Mouse (Mus musculus) forebrain, postnatal 0 days (tissue): ENCODE measurements around the gene Zfand2b. TPM values are rescaled to one million over a fixed set of nuclear protein-coding genes. Genes with fewer than 3 reads are reported as not detected.

ENCODE experiments used
- ATAC-seq: fragments of 200-750 bp; cut with Nextera tagmentation; 2 replicates; pipeline ENCODE4 v1.8.0; 2017; ENCODE audit warnings: mild to moderate bottlenecking, moderate library complexity
- DNase-seq: peaks from one replicate; pipeline ENCODE4 v3.0.0-alpha.2; 2015
- H3K27ac ChIP-seq: fragments of 300-500 bp; sonication (generic); 2 replicates; pipeline ENCODE4 v1.5.1; 2014; ENCODE audit warnings: low read depth, mild to moderate bottlenecking, antibody characterized with exemption, low read length, moderate library complexity, mixed read lengths
- H3K27me3 ChIP-seq: fragments of 300-500 bp; sonication (generic); 2 replicates; pipeline ENCODE4 v1.6.1; 2014; ENCODE audit warnings: mild to moderate bottlenecking, low read length, mixed read lengths; ENCODE audit not compliant: insufficient read depth
- H3K36me3 ChIP-seq: fragments of 300-500 bp; sonication (generic); 2 replicates; pipeline ENCODE4 v1.6.1; 2014; ENCODE audit warnings: mild to moderate bottlenecking, moderate library complexity; ENCODE audit not compliant: insufficient read depth
- H3K4me1 ChIP-seq: fragments of 300-500 bp; sonication (generic); 2 replicates; pipeline ENCODE4 v1.6.1; 2014; ENCODE audit warnings: antibody characterized with exemption; ENCODE audit not compliant: insufficient read depth
- H3K4me2 ChIP-seq: fragments of 300-500 bp; sonication (generic); 2 replicates; pipeline ENCODE4 v1.6.1; 2014; ENCODE audit warnings: low read depth, mild to moderate bottlenecking, moderate library complexity
- H3K4me3 ChIP-seq: fragments of 300-500 bp; sonication (generic); 2 replicates; pipeline ENCODE4 v1.5.1; 2014; ENCODE audit warnings: low read depth, low read length, mixed read lengths
- H3K9ac ChIP-seq: fragments of 300-500 bp; sonication (generic); 2 replicates; pipeline ENCODE4 v1.6.1; 2014; ENCODE audit warnings: mild to moderate bottlenecking
- H3K9me3 ChIP-seq: fragments of 300-500 bp; sonication (generic); 2 replicates; pipeline ENCODE4 v1.6.1; 2016; ENCODE audit warnings: low read length
- CTCF ChIP-seq: sonication (generic); IDR thresholded peaks from 2 replicates; pipeline ENCODE4 v1.5.1; 2016; ENCODE audit warnings: antibody characterized with exemption, control low read depth, low read depth
- WGBS: fragments of 180-500 bp; shearing (Covaris S2); extraction: QIAGEN DNeasy Blood & Tissue Kit; methylation state at CpG from one replicate; pipeline ENCODE4 v1.1.7; 2014; 5-methylcytosine and 5-hydroxymethylcytosine counted together
- polyA plus RNA-seq: library from polyadenylated mRNA; unstranded; fragments of >200 nt; fragmentation: Nextera tagmentation; extraction: Ambion mirVana; gene quantifications from 2 replicates; pipeline ENCODE4 v1.2.1, GENCODE M21; 2015
- total RNA-seq: library from RNA; depleted of rRNA; stranded (reverse); fragments of >200 nt; gene quantifications from 2 replicates; pipeline ENCODE4 v1.2.3, GENCODE M21; 2014

Zfand2b gene
- total and polyA plus RNA-seq, 2 experiments from 2014 or later: 33.1 to 44.9 TPM

DNA sequence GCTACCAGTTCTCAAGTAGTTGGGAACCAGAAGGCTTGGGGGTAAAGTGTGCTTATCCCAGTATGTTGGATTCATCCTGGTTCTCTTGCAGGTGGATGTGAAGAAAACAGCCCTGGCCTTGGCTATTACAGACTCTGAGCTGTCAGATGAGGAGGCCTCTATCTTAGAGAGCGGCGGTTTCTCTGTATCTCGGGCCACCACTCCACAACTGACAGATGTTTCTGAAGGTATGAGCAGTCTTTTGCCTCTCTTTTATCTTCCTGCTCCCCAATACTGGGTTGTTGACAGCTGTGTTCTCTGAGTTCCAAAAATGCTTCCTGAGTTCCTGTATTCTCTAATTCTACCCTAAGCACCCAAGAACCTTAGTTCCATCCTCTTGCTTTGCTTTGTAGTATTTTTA is 22.9 kb upstream of the Zfand2b start:
- Histone ChIP-seq H3K4me2 (no peak overlapping the region), H3K9me3 (no peaks in the 10 kb centered on the region), H3K4me3 (no peak overlapping the region), H3K36me3 (peaks cover 37% of the 10 kb centered on the region), H3K9ac (no peak overlapping the region), H3K27me3 (no peaks in the 10 kb centered on the region), H3K4me1 (peaks cover 12% of the 10 kb centered on the region), H3K27ac (no peak overlapping the region)
- 98% methylated on average over 3 of the region's 3 CpGs for WGBS
- TF ChIP-seq CTCF: no peak
- ATAC-seq (no peak), DNase-seq (no peak)

DNA sequence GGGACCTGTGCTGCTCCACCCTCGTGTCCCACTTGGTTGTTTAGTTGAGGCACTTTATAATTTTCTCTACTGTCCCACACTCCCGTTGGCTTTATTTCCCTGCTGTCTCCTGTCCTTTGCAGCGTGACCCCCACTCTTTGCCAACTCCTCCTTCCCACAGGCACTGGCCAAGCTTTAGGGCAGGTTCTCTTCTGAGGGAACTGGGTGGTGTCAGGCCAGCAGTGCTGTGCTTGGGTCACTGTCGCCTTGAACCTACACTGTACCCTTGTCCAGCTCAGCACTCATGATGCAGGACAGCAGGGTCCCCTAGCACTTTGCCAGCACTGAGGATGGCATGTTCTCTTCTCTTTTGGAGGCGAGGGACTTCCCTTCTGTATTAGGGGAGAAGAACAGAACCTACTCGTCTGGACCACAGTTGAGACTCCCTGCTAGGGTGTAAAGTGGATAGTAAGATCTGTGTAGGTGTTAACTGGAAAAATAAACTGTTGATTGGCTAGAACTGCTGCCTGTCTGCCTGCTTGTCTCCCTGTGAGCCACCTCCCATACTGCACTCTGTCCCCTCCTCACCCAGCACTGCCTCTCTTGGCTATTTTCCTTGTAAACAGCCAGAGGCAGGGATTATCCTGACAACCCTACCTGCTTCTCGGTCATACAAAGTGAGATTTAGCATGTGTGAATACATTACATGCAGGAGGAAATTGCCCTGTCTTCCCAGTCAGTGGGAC is 20.9 kb upstream of the Zfand2b start:
- Histone ChIP-seq H3K4me1 (peaks cover 6% of the 10 kb centered on the region), H3K4me3 (no peak overlapping the region), H3K36me3 (peaks cover 37% of the 10 kb centered on the region), H3K27me3 (no peaks in the 10 kb centered on the region), H3K27ac (no peak overlapping the region), H3K4me2 (no peak overlapping the region), H3K9ac (no peak overlapping the region), H3K9me3 (no peaks in the 10 kb centered on the region)
- WGBS: 87% methylated on average over 7 of the region's 7 CpGs
- TF ChIP-seq CTCF: no peak
- ATAC-seq (no peak), DNase-seq (no peak)

DNA sequence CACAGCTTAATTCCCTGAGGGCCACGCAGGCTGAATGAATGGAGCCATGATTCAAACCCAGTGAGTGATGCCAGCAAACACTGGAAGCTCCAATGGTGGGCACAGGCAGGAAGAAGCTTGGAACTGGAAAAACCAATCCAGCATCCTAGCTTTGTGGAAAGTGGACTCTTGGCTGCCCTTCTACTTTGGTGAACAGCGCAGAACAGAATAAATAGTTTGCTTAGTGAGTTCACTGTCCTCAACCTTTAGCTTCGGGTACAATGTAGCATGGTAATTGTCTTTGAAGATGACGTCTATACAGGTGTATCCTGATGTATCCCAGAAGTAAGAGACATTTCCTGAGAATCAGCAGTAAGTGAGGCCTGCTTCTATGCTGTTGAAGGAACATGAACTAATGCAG is 19.7 kb upstream of the Zfand2b start:
- H3K4me1 ChIP-seq: peaks cover 3% of the 10 kb centered on the region
- H3K36me3 ChIP-seq: peaks cover 37% of the 10 kb centered on the region
- H3K27ac ChIP-seq: no peak overlapping the region
- H3K27me3 ChIP-seq: no peaks in the 10 kb centered on the region
- H3K9me3 ChIP-seq: no peaks in the 10 kb centered on the region
- no peak overlapping the region for H3K4me3 ChIP-seq
- H3K4me2 ChIP-seq: no peak overlapping the region
- WGBS: 88% methylated on average over 4 of the region's 4 CpGs
- no peak for TF ChIP-seq CTCF
- H3K9ac ChIP-seq: no peak overlapping the region
- ATAC-seq (no peak), DNase-seq (no peak)

DNA sequence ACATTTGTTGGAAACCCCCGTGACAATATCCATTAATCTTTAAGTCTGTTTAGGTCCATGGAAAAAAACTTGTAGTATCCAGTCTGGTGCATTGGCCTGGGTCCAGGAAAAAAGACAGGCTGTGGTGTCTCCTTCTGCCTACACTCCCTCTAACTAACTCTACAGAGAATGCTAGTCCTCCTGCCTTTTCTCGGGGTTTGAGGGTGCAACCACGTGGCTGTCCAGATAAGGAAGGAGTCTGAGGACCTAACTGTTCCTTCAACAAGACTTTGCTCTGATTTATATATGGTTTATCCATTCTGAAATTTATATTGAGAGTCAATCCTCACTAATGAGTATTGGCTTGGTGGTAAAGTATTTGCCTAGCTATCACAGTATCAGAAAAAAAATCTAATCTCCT is 12.6 kb upstream of the Zfand2b start:
- 65% methylated on average over 3 of the region's 3 CpGs for WGBS
- no peak for TF ChIP-seq CTCF

DNA sequence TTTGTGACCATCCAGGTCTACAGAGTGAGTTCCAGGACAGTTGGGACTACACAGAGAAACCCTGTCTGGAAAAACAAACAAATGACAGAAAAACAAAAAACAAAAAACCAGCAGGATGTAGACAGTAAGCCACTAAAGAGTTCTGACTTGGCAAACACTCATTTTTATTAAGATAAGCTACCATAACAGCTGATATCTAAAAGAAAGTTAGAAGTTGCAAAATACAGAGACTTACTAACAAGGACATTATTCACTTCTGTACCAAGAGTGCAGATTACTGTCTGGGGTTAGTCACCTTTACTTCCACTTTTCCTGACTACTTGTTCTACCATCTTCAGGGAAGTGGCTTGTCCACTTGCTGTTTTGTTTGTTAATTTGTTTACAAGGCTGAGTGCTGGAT is 9.5 kb upstream of the Zfand2b start:
- H3K9ac ChIP-seq: no peak overlapping the region
- no peaks in the 10 kb centered on the region for H3K36me3 ChIP-seq
- H3K9me3 ChIP-seq: no peaks in the 10 kb centered on the region
- DNase-seq: no peak
- no peak for TF ChIP-seq CTCF
- H3K27ac ChIP-seq: no peak overlapping the region
- no peaks in the 10 kb centered on the region for H3K4me1 ChIP-seq
- no peak overlapping the region for H3K4me2 ChIP-seq
- ATAC-seq: no peak
- H3K27me3 ChIP-seq: no peaks in the 10 kb centered on the region
- H3K4me3 ChIP-seq: no peak overlapping the region

More for the DNA sequence above, 12.6 kb upstream of the Zfand2b start:
- H3K27ac ChIP-seq: no peak overlapping the region
- no peak for DNase-seq
- no peaks in the 10 kb centered on the region for H3K4me1 ChIP-seq
- H3K4me3 ChIP-seq: no peak overlapping the region
- H3K36me3 ChIP-seq: no peaks in the 10 kb centered on the region
- H3K4me2 ChIP-seq: no peak overlapping the region
- H3K27me3 ChIP-seq: no peaks in the 10 kb centered on the region
- no peaks in the 10 kb centered on the region for H3K9me3 ChIP-seq
- no peak for ATAC-seq
- no peak overlapping the region for H3K9ac ChIP-seq

DNA sequence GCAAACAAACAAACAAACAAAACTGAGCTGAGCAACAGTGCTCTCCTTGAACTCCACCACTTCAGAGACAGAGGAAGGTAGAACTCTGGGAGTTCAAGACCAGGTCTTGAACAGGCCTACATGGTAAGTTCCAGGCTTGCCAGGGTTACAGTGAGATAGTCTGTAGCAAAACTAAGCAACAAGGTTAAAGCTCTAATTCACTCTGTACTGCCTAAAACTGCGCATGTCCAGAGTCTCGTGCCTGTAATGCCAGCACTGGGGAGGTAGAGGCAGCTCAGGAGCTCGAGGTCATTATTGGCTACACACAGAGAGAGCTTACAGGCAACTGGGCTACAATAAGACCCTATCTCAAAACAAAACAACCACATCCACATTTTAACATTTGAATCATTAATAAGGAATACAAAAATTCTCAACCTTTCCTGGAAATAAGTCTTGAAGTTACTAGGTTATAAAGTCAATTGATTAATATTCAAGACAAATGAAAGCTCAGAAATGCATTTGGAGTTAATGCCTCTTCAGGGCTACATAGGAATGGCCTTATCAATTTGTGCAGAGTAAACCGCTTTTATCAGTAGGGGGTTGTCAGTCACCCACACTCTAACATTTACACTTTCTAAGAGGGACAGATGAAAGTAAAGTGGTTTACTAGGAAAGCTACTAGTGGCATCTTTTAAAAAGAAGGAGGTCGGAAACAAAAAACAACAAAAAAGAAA is 8.7 kb upstream of the Zfand2b start:
- no peaks in the 10 kb centered on the region for H3K9me3 ChIP-seq
- no peak overlapping the region for H3K27ac ChIP-seq
- 68% methylated on average over 5 of the region's 5 CpGs for WGBS
- no peak for DNase-seq
- H3K4me2 ChIP-seq: no peak overlapping the region
- ATAC-seq: no peak
- no peaks in the 10 kb centered on the region for H3K4me1 ChIP-seq
- no peaks in the 10 kb centered on the region for H3K36me3 ChIP-seq
- no peak overlapping the region for H3K9ac ChIP-seq
- no peak for TF ChIP-seq CTCF
- no peaks in the 10 kb centered on the region for H3K27me3 ChIP-seq
- no peak overlapping the region for H3K4me3 ChIP-seq

DNA sequence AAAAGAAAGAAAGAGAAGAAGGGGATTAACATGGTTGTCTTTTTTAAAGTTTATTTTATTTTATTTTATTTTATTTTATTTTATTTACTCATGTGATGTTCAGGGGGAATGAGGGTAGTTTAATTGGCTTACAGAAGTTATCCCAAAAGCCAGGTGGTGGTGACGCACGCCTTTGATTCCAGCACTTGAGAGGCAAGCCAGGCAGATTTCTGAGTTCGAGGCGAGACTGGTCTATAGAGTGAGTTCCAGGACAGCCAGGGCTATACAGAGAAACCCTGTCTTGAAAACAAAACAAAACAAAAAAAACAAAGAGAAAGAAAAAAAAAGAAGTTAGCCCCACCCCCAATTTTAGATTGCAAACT is 8.2 kb upstream of the Zfand2b start:
- H3K4me1 ChIP-seq: no peaks in the 10 kb centered on the region
- no peak for TF ChIP-seq CTCF
- WGBS: 65% methylated on average over 4 of the region's 4 CpGs
- H3K4me3 ChIP-seq: no peak overlapping the region
- H3K9me3 ChIP-seq: no peaks in the 10 kb centered on the region
- no peak for ATAC-seq
- no peak overlapping the region for H3K27ac ChIP-seq
- no peak for DNase-seq
- H3K9ac ChIP-seq: no peak overlapping the region
- no peaks in the 10 kb centered on the region for H3K27me3 ChIP-seq
- H3K4me2 ChIP-seq: no peak overlapping the region
- H3K36me3 ChIP-seq: no peaks in the 10 kb centered on the region
